Mouse (Mus musculus) granulocyte monocyte progenitor cell, adult 5-6 weeks (primary cell): ENCODE data around the gene Mtmr12. TPM values are rescaled to one million over a fixed set of nuclear protein-coding genes. Genes with fewer than 3 reads are reported as not detected.

Source experiments
- ATAC-seq: replicated peaks from 2 replicates; pipeline ENCODE4 v1.8.0; 2016; ENCODE audit warnings: mild to moderate bottlenecking, moderate TSS enrichment, inconsistent platforms; ENCODE audit not compliant: poor library complexity, severe bottlenecking
- total RNA-seq, 2 experiments: library from RNA; stranded (forward) in 1 of 2; stranded (reverse) in 1 of 2; fragments of 200-712, 200-1000 nt in 1 of 2; fragments of >200 nt in 1 of 2; fragmentation: Nextera tagmentation in 1 of 2; gene quantifications; 2 replicates each; pipeline ENCODE4 v1.2.3; 2014 to 2017

The Mtmr12 gene
- total RNA-seq, 2 experiments from 2014 or later, result 7.8 to 10.6 TPM

GRCm38 (mm10) chr15:12231462-12231861 lies 26.6 kb downstream of the Mtmr12 start:
- no peak for ATAC-seq

- no peak for ATAC-seq
Measured at GRCm38 (mm10) chr15:12232429-12232828, 27.6 kb downstream of the Mtmr12 start.

GRCm38 (mm10) chr15:12233021-12233420 lies 28.2 kb downstream of the Mtmr12 start:
- ATAC-seq, result 0 out of 2 replicates have a peak, but pooled peaks have one; percentile 27

GRCm38 (mm10) chr15:12235559-12235958 lies 30.7 kb downstream of the Mtmr12 start:
- ATAC-seq, result no peak

DNA sequence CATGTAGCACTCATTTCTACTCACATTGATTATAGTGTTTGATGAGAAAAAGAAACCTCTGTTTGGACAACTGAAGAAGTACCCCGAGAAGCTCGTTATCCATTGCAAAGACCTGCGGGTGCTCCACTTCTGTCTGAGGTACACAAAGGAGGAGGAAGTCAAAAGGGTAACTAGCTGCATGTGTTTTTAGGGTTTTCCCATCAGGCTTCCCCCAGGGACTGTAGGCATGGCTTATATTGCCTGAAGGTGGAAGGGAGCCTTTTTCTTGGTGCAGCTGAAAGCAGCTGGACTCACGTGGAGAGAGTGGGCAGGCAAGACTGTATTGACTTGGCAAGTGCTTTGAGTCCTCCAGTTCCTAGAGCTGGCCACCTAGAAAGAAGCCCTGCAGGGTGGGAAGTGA lies 31.2 kb downstream of the Mtmr12 start:
- no peak for ATAC-seq

- ATAC-seq, result no peak
Measured at GRCm38 (mm10) chr15:12236961-12237360, 32.1 kb downstream of the Mtmr12 start.

DNA sequence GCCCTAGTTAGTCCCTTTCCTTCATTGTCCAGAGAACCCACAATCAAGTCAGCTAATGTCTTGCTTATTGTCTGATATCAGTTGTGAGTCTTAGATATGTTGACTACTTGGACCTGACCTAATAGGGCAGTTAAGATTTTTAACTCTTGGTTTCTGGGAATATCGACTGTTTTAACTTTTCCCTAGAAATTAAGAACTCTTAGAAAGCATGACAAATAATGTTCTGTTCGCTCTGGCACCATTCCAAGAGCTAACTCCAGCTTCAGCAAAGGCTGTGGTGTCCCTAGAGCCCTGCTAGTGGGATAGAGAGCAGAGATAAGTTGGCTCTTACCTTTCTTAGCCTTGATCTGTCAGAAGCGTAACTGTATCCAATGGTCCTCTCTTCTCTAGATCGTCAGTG lies 32.7 kb downstream of the Mtmr12 start:
- no peak for ATAC-seq

DNA sequence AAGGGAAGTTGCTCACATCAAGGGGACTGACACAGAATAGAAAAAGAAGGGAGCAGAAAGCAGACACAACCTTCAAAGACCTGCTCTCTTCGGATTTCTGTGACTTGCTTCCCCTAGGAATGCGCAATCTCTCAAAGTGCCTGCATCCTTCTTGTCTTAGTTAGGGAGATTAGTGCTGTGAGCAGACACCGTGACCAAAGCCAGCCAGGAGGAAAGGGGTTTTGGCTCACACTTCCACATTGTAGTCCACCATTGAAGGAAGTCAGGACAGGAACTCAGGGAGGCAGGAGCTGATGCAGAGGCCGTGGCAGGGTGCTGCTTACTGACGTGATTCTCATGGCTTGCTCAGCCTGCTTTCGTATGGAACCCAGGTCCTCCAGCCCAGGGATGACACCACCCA lies 33.5 kb downstream of the Mtmr12 start:
- no peak for ATAC-seq

DNA sequence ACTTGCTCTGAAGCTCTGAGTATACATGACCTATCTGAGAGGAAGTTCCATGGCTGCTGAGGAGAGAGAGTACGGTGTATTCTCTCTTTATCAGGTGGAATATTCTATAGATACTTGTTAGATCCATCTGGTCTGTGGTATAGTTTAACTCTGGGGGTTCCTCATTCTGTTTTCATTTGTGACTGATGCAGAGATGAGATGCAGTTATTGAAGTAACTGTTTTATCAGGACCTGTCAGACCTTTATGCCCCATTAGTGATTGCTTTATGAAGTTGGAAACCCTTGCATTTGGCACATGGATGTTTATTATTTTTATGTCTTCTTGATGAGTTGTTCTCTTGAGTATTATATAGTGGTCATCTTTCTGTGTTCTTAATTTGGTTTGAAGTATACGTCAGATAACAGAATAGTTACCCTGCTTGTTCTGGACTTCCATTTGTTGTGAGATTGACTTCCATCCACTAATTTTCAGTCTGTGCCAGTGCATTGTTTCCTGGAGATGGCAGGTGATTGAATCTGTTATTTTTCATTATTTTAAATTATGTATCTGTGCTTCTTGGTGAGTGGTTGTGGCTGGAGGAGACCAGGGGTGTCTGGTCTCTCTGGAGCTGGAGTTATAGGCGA lies 36.0 kb downstream of the Mtmr12 start:
- no peak for ATAC-seq

DNA sequence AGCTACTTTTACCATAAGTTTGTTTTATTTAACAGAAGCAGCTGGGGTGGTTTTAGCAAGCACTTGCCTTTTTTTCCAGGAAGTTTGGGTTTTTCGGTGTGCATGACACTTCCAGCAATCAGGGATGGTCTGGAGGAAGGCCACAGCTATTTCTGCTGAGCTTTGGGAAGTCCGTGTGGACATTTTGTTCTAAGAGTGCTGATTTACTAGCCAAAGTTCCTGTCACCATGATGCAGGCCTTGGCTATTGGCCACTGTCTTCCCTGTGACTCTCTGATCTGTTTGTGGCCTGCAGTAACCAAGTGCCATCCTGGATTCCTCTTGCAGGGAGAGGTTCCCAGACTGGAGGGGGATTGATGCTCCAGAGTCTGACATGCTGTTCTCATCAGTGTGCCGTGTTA lies 39.0 kb downstream of the Mtmr12 start:
- ATAC-seq, result no peak

DNA sequence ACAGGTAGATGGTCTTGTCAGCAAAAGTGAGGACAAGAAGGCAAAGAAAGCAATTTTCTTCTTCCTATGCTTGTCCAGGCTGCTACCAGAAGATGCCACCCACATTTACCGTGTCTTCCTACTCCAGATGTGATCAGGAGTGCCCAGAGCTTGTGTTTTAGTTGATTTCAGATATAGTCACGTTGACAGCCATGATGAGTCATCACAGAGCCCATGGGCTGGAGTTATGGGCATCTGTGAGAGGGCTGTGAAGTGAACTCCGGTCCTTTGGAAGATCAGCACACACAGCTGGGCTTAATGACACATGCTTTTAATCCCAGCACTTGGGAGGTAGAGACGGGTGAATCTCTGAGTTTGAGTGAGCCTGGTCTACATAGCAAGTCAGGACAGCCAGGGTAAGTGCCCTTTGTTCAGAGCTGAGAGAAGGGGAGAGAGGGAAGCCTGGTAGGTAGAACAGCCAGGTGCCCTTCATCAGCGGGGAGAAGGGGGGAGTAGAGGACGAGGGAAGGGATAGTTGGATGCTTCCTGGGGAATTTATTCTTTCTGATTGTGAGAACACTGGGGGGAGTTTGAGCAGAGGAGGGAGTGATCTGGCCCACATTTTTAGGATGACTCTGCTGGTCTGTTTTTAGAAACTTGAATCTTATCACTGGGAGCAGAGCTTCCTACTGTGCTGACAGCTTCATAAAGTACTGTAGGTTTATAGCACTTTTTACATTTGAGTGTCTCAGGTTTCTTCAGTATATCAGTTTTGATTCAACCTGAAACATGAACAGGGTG lies 40.9 kb downstream of the Mtmr12 start:
- ATAC-seq, result no peak

DNA sequence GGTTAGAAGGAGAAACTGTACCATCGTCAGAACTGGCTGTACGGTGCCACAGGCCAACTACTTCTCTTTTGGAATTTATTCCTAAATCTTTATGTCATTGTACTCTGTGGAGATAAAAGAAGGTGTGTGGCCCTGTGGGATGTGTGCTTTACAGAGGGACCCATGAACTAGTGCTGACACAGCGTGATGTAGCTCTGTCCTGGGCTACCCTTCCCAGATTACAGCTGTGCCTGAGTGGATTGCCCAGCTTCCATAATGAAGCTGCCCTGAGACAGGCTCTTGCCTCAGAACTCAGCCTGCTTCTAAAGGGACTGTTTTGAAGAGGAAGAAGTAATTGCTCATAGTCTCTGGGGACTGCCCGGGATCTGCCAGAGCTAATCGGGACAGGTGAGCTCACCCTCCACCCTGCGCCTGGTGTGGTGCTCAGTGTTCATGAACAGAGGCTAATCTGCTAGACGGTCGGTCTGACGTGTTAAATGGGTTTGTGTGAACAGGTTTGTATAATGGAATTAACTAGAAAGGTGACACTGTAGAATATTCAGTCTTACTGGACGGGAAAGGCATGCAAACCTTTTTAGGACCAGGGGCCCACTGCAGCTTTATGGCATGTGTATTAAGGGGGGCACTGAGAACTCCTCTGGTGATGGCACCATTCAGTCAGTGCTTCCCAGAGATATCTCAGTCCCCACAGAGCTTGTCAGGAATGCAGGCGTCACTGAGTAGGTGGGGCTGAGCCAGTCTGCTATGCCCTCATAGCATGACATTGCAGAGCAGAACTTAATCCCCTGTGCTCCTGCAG lies 41.7 kb downstream of the Mtmr12 start:
- ATAC-seq, result no peak

DNA sequence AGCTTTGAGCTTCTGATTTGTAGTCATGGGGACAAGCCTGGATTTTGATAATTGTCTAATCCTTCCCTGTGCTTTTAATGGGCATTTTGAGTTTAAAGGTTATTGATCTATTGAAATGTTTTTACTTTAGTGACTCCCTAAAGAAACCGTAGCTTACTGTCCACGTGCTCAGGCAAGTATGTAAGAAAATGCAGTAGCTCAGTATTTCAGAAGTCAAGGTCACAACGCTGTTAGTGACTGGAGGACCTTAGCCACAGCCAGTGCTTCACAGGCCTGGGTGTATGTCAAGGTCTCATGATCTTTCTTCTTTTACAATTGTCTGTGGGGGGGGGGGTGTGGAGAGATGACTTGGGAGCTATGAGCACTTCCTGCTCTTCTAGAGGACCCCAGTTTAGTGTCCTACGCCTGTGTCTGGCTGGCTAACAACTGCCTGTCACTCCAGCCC lies 42.4 kb downstream of the Mtmr12 start:
- ATAC-seq, result no peak

DNA sequence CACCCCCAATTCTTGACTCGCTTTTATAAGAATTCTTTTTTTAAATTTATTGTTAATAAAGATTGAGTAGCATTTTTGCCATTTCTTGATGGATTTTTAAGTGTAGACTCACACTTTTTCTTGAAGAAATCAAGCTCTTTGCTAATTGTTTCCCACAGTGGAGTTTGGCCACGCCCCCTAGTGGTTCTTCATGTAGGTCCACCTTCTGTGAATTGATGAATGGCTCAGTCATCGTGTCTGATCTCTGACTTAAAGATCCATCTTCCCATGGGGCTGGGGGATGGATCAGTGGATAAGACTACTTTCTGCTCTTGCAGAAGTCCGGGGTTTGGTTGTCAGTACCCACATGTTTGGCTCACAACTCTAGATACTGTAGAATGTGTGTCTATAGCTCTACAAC lies 43.5 kb downstream of the Mtmr12 start:
- ATAC-seq, result peak; percentile 58

DNA sequence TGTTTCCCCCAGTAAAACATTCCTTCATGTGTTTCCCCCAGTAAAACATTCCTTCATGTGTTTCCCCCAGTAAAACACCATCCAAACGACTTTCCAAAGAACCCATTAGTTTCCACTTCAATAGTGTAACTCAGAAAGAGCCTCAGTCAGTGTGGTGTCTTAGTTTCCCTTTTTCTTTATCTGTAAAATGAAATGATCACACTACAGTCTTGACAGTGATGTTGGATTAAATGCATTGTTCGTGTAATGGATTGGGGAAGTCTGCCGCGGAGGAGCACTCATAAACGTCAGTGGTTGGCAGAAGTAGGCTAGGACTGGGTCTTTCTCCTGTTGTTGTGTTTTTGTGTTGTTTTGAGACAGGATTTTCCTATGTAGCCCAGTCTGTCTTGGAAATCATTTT lies 45.5 kb downstream of the Mtmr12 start:
- no peak for ATAC-seq

GRCm38 (mm10) chr15:12251416-12252140 lies 46.8 kb downstream of the Mtmr12 start:
- ATAC-seq, result no peak

GRCm38 (mm10) chr15:12252141-12252489 lies 47.3 kb downstream of the Mtmr12 start:
- no peak for ATAC-seq

- no peak for ATAC-seq
Measured at GRCm38 (mm10) chr15:12257730-12258494, 53.1 kb downstream of the Mtmr12 start.

DNA sequence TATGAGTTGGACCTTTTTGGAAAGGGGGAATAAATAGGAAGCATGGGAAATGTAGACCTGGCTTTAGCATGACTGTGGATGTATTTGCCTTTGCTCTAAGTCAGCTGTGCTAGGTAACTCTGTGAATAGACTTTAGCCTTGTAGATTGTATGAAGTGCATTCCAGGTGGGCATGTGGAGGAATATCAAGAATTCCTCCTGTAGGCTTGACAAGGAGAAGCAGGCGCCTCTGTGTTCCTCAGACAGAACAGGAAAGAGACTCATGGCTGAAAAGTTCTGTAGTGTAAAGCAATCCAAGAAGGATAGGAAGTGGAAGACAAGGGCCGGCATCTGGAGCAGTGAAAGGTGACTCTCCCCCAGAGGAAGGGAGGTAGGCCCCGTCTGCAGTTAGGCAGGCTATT lies 58.2 kb downstream of the Mtmr12 start:
- no peak for ATAC-seq

DNA sequence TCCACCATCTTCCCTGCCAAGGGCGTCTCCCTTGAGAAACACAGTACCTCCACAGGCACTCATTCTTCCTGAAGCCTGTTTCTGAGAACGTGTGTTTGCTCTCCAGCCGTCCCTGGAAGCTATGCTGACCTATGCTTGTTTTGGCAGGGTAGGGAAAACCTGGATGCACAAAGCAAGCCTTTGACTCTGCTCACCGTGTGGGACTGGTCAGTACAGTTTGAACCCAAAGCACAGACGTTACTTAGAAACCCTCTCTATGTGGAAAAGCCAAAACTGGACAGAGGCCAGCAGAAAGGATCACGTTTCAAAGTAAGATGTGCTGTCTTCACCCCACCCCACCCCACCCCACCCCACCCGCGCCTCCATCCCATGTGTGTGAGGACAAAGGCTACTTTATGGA lies 61.6 kb downstream of the Mtmr12 start:
- no peak for ATAC-seq
